Mouse (Mus musculus): ENCODE measurements around the gene Lmtk2. TPM values are rescaled to one million over a fixed set of nuclear protein-coding genes. Genes with fewer than 3 reads are reported as not detected.

Lmtk2 gene
- polyA plus RNA-seq, 1 experiment from 2014 or later: 4.4 TPM

DNA sequence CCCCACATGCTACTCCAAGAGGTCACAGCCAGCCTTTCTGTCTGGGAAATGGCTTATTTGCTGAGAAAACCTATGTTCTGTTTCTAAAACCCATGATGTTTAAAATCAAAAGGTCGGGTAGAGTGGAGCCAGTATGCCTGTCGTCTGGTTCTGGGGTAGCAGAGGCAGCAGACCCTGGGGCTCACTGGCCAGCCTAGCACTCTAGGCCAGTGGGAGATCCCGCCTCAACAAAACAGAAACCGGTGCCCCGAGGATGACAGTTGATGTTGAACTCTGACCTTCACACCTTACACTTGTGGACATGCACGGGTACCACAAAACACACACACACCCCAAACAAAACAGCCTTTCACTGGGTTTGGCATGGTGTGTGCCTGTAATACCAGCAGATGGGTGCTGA lies 88.2 kb downstream of the Lmtk2 start:
- Histone ChIP-seq H3K9me3 (ENCODE audit: control insufficient read depth, low read length) (no peaks in the 10 kb centered on the region), H3K27ac (replicated peaks in 1 of 2; ENCODE audit: control insufficient read depth in 1 of 2, insufficient read depth in 1 of 2, low read depth in 2 of 2, low read length in 2 of 2) (no peak overlapping the region), H3K9ac (ENCODE audit: low read length) (no peak overlapping the region), H3K4me2 (ENCODE audit: low read length) (no peak overlapping the region), H3K4me3 (ENCODE audit: control insufficient read depth in 1 of 2, insufficient read depth in 1 of 2, low read depth in 1 of 2, low read length in 2 of 2) (no peak overlapping the region), H3K27me3 (ENCODE audit: control insufficient read depth, insufficient read depth, low read length) (no peaks in the 10 kb centered on the region), H3K4me1 (ENCODE audit: control insufficient read depth in 2 of 2, insufficient read depth in 2 of 2, low read length in 2 of 2) (peaks cover 8 to 20% of the 10 kb centered on the region in 2 experiments), H3K36me3 (ENCODE audit: control insufficient read depth, insufficient read depth, low read length) (peaks cover 29% of the 10 kb centered on the region)
- 80% methylated on average over 6 of the region's 6 CpGs for WGBS
- no peak for ATAC-seq (ENCODE audit: insufficient number of reproducible peaks, insufficient read depth, low FRiP score, low read depth)

DNA sequence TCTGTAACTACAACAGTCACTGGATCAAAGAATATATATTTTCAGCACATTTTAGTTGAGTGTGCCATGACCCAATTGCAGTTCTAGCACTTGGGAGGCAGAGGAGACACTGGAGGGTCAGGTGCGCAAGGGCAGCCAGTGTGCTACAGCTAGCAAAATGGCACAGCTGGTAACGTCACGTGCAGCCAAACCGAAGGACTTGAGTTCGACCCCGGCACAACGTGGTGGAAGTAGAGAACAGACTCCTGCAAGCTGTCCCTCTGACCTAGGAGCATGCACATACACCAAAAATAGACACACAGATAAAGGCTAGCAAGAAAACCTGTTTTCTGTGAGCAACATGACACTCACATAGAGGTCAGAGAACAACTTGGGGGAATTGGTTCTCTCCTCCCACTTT lies 89.1 kb downstream of the Lmtk2 start:
- no peaks in the 10 kb centered on the region for H3K27me3 ChIP-seq (ENCODE audit: control insufficient read depth, insufficient read depth, low read length)
- no peak overlapping the region for H3K27ac ChIP-seq (replicated peaks in 1 of 2; ENCODE audit: control insufficient read depth in 1 of 2, insufficient read depth in 1 of 2, low read depth in 2 of 2, low read length in 2 of 2)
- peaks cover 8 to 20% of the 10 kb centered on the region in 2 experiments for H3K4me1 ChIP-seq (ENCODE audit: control insufficient read depth in 2 of 2, insufficient read depth in 2 of 2, low read length in 2 of 2)
- no peaks in the 10 kb centered on the region for H3K9me3 ChIP-seq (ENCODE audit: control insufficient read depth, low read length)
- no peak for ATAC-seq (ENCODE audit: insufficient number of reproducible peaks, insufficient read depth, low FRiP score, low read depth)
- H3K36me3 ChIP-seq (ENCODE audit: control insufficient read depth, insufficient read depth, low read length): peaks cover 22% of the 10 kb centered on the region
- H3K4me3 ChIP-seq (ENCODE audit: control insufficient read depth in 1 of 2, insufficient read depth in 1 of 2, low read depth in 1 of 2, low read length in 2 of 2): peak overlapping the region in 1 of 2 experiments; percentile 33; a peak in 1 of 4 replicates
- WGBS: 28% methylated on average over 7 of the region's 7 CpGs
- H3K9ac ChIP-seq (ENCODE audit: low read length): peak overlapping the region; percentile 39; the same call in 1 of the 2 replicates
- H3K4me2 ChIP-seq (ENCODE audit: low read length): peak overlapping the region; percentile 73

DNA sequence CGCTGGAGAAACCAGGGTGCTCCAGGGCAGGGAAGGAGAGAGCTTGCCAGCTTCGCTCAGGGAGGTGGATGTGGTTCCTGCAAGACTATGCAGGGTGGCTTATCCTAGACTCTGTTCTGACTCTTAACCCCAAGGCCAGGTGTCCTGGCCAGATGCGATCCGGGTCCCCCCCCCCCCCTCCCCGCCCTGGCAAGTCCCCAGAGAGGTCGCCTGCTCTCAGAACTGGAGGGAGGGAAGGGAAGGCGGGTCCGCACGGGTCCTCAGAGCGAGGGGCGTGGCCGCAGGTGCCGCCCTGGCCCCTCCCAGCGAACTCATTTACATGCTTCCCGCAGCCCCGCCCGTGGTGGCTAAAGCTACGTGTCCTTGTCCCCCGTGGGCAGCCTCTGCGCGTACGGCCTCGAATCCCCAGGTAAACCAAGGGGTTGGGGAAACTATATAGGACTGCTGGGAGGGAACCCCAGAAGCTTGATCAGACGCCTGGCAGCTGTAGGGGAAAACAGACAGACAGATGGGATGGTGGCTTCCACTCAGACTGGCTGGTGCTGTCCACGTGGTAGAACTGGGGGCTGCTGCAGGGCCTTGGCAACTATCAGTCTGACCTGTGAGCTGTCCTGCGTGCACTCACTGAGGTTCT lies 89.8 kb downstream of the Lmtk2 start, which contains the start of gene Bhlha15:
Gene Bhlha15 (plus strand): TSS at position 337 of the 634 bp plus-strand sequence.
- H3K4me3 ChIP-seq (ENCODE audit: control insufficient read depth in 1 of 2, insufficient read depth in 1 of 2, low read depth in 1 of 2, low read length in 2 of 2): peak within 1 kb of the TSS; percentile 33 to 39
- no peaks in the 10 kb centered on the region for H3K27me3 ChIP-seq (ENCODE audit: control insufficient read depth, insufficient read depth, low read length)
- H3K27ac ChIP-seq (replicated peaks in 1 of 2; ENCODE audit: control insufficient read depth in 1 of 2, insufficient read depth in 1 of 2, low read depth in 2 of 2, low read length in 2 of 2): no peak within 1 kb of the TSS
- H3K9ac ChIP-seq (ENCODE audit: low read length): peak within 1 kb of the TSS; percentile 39
- no peaks in the 10 kb centered on the region for H3K9me3 ChIP-seq (ENCODE audit: control insufficient read depth, low read length)
- peak within 1 kb of the TSS; percentile 73 for H3K4me2 ChIP-seq (ENCODE audit: low read length)
- peaks cover 15% of the 10 kb centered on the region for H3K36me3 ChIP-seq (ENCODE audit: control insufficient read depth, insufficient read depth, low read length)
- 3% methylated on average over 24 of the region's 26 CpGs for WGBS
- peaks cover 8 to 20% of the 10 kb centered on the region in 2 experiments for H3K4me1 ChIP-seq (ENCODE audit: control insufficient read depth in 2 of 2, insufficient read depth in 2 of 2, low read length in 2 of 2)
- ATAC-seq (ENCODE audit: insufficient number of reproducible peaks, insufficient read depth, low FRiP score, low read depth): peak; percentile 51; the same call in 1 of the 2 replicates

DNA sequence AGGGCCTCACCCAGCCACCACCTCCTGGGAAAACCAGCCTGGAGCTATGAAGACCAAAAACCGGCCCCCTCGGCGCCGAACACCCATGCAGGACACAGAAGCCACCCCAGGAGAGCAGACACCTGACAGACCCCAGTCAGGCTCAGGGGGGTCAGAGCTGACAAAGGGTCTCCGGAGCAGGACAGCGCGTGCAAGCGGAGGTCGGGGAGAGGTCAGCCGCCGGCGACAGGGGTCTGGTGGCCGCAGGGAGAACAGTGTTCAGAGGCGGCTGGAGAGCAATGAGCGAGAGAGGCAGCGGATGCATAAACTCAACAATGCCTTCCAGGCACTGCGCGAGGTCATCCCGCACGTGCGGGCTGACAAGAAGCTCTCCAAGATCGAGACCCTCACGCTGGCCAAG lies 90.8 kb downstream of the Lmtk2 start:
- H3K4me2 ChIP-seq (ENCODE audit: low read length): peak overlapping the region; percentile 73; the same call in 1 of the 2 replicates
- H3K27ac ChIP-seq (replicated peaks in 1 of 2; ENCODE audit: control insufficient read depth in 1 of 2, insufficient read depth in 1 of 2, low read depth in 2 of 2, low read length in 2 of 2): no peak overlapping the region
- ATAC-seq (ENCODE audit: insufficient number of reproducible peaks, insufficient read depth, low FRiP score, low read depth): no peak
- H3K4me3 ChIP-seq (ENCODE audit: control insufficient read depth in 1 of 2, insufficient read depth in 1 of 2, low read depth in 1 of 2, low read length in 2 of 2): no peak overlapping the region
- H3K9me3 ChIP-seq (ENCODE audit: control insufficient read depth, low read length): no peaks in the 10 kb centered on the region
- peaks cover 8 to 20% of the 10 kb centered on the region in 2 experiments for H3K4me1 ChIP-seq (ENCODE audit: control insufficient read depth in 2 of 2, insufficient read depth in 2 of 2, low read length in 2 of 2)
- H3K27me3 ChIP-seq (ENCODE audit: control insufficient read depth, insufficient read depth, low read length): no peaks in the 10 kb centered on the region
- WGBS: 38% methylated on average over 23 of the region's 23 CpGs
- peak overlapping the region; percentile 8; the same call in 1 of the 2 replicates for H3K9ac ChIP-seq (ENCODE audit: low read length)
- H3K36me3 ChIP-seq (ENCODE audit: control insufficient read depth, insufficient read depth, low read length): peaks cover 6% of the 10 kb centered on the region

DNA sequence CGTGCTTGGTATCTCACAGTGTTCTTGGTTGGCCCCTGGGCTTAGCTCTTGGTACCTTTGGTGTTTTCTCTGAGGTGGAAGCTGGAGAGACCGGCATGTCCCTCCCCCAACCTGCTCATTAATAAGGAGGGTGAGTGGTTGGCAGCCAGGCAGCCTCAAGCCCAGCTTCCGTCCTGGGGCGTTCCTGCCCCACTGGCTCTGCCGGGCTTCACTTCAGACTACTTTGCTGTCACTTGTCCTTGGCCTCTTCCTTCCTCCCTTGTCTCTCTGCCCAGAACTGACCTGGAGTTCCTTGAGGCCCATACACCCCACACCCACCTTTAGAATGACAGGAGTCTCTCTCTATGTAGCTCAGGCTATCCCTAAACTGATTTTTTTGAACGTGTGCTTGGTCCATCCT lies 92.4 kb downstream of the Lmtk2 start:
- Histone ChIP-seq H3K36me3 (ENCODE audit: control insufficient read depth, insufficient read depth, low read length) (peaks cover 5% of the 10 kb centered on the region), H3K27ac (replicated peaks in 1 of 2; ENCODE audit: control insufficient read depth in 1 of 2, insufficient read depth in 1 of 2, low read depth in 2 of 2, low read length in 2 of 2) (no peak overlapping the region), H3K4me3 (ENCODE audit: control insufficient read depth in 1 of 2, insufficient read depth in 1 of 2, low read depth in 1 of 2, low read length in 2 of 2) (no peak overlapping the region), H3K9me3 (ENCODE audit: control insufficient read depth, low read length) (no peaks in the 10 kb centered on the region), H3K27me3 (ENCODE audit: control insufficient read depth, insufficient read depth, low read length) (no peaks in the 10 kb centered on the region), H3K9ac (ENCODE audit: low read length) (no peak overlapping the region), H3K4me1 (ENCODE audit: control insufficient read depth in 2 of 2, insufficient read depth in 2 of 2, low read length in 2 of 2) (peaks cover 8 to 20% of the 10 kb centered on the region in 2 experiments), H3K4me2 (ENCODE audit: low read length) (no peak overlapping the region)
- 76% methylated on average over 6 of the region's 6 CpGs for whole genome bisulfite sequencing
- no peak for ATAC-seq (ENCODE audit: insufficient number of reproducible peaks, insufficient read depth, low FRiP score, low read depth)

DNA sequence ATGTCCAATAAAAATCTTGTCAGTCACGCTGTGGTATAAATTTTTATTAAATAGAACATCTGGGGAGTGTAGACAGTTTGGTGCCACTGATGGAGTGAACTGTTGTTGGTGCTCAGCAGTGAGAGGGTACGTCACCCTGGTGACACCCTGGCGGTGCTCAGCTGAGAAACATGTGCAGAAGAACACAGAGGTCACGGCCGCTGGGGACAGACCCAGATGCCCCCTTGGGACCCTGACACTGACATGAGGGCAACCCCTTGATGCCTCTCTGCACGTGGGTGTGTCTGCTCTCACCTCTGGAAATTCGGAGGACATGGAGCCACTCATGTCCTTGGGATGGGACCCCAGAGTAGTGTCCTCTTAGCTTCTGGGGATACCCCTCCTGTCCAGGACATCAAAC lies 94.2 kb downstream of the Lmtk2 start:
- peaks cover 3% of the 10 kb centered on the region; the same call in 1 of the 2 replicates for H3K36me3 ChIP-seq (ENCODE audit: control insufficient read depth, insufficient read depth, low read length)
- WGBS: 86% methylated on average over 7 of the region's 7 CpGs
- no peaks in the 10 kb centered on the region for H3K9me3 ChIP-seq (ENCODE audit: control insufficient read depth, low read length)
- no peak overlapping the region for H3K9ac ChIP-seq (ENCODE audit: low read length)
- no peak overlapping the region for H3K4me2 ChIP-seq (ENCODE audit: low read length)
- H3K27me3 ChIP-seq (ENCODE audit: control insufficient read depth, insufficient read depth, low read length): no peaks in the 10 kb centered on the region
- ATAC-seq (ENCODE audit: insufficient number of reproducible peaks, insufficient read depth, low FRiP score, low read depth): no peak
- peaks cover 3 to 16% of the 10 kb centered on the region in 2 experiments for H3K4me1 ChIP-seq (ENCODE audit: control insufficient read depth in 2 of 2, insufficient read depth in 2 of 2, low read length in 2 of 2)
- no peak overlapping the region for H3K27ac ChIP-seq (replicated peaks in 1 of 2; ENCODE audit: control insufficient read depth in 1 of 2, insufficient read depth in 1 of 2, low read depth in 2 of 2, low read length in 2 of 2)
- H3K4me3 ChIP-seq (ENCODE audit: control insufficient read depth in 1 of 2, insufficient read depth in 1 of 2, low read depth in 1 of 2, low read length in 2 of 2): no peak overlapping the region

DNA sequence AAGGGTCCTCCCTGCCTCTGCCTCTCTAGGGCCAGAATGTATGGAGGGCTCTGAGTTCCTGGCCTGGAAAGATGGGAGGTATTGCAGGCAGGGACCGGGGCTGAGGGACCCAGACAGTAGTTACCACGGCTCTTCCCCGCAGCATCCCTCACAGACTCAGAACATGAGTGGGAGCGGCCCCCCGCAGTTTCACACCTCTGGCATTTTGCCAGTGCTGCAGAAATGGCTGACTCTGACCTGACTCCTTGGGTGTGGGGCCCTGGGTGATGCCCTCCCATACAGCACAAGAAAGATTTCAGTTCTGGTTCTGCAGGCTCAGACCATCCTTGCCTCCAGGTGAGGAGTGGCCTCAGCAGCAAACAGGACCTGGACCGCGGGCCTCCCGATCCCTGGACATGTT lies 95.3 kb downstream of the Lmtk2 start:
- ATAC-seq (ENCODE audit: insufficient number of reproducible peaks, insufficient read depth, low FRiP score, low read depth): no peak
- Histone ChIP-seq H3K4me2 (ENCODE audit: low read length) (no peak overlapping the region), H3K36me3 (ENCODE audit: control insufficient read depth, insufficient read depth, low read length) (peaks cover 7% of the 10 kb centered on the region; the same call in 1 of the 2 replicates), H3K4me3 (ENCODE audit: control insufficient read depth in 1 of 2, insufficient read depth in 1 of 2, low read depth in 1 of 2, low read length in 2 of 2) (no peak overlapping the region), H3K27ac (replicated peaks in 1 of 2; ENCODE audit: control insufficient read depth in 1 of 2, insufficient read depth in 1 of 2, low read depth in 2 of 2, low read length in 2 of 2) (no peak overlapping the region), H3K9ac (ENCODE audit: low read length) (no peak overlapping the region), H3K9me3 (ENCODE audit: control insufficient read depth, low read length) (no peaks in the 10 kb centered on the region), H3K27me3 (ENCODE audit: control insufficient read depth, insufficient read depth, low read length) (no peaks in the 10 kb centered on the region), H3K4me1 (ENCODE audit: control insufficient read depth in 2 of 2, insufficient read depth in 2 of 2, low read length in 2 of 2) (peaks cover 0 to 4% of the 10 kb centered on the region in 2 experiments; a peak in 3 of 4 replicates)
- WGBS: 83% methylated on average over 8 of the region's 8 CpGs
